Mouse (Mus musculus) megakaryocyte, embryonic 14.5 days (primary cell): ENCODE results near the gene Zbtb38. TPM values are rescaled to one million over a fixed set of nuclear protein-coding genes. Genes with fewer than 3 reads are reported as not detected.
"Not testable (repeated sequence)": the region's sequence is repeated elsewhere in the genome, so short reads cannot be mapped to it uniquely, and the experiment has no call there.

ENCODE experiments used
- H3K27me3 ChIP-seq: replicated peaks from 2 replicates; pipeline ENCODE3; 2012; ENCODE audit warnings: inconsistent platforms
- H3K36me3 ChIP-seq: replicated peaks from 2 replicates; pipeline ENCODE3; 2012; ENCODE audit warnings: low read length, inconsistent platforms, mixed read lengths
- H3K4me1 ChIP-seq: 2 replicates; pipeline ENCODE4 v1.6.1; 2012; ENCODE audit warnings: inconsistent platforms
- H3K4me3 ChIP-seq: replicated peaks from 2 replicates; pipeline ENCODE3; 2012; ENCODE audit warnings: moderate library complexity, mild to moderate bottlenecking, inconsistent platforms
- H3K9me3 ChIP-seq: 2 replicates; pipeline ENCODE4 v1.6.1; 2012; ENCODE audit warnings: inconsistent platforms
- FLI1 ChIP-seq: IDR thresholded peaks from 2 replicates; pipeline ENCODE4 v1.6.1; 2012; ENCODE audit warnings: low read length, inconsistent platforms, mixed read lengths
- GATA1 ChIP-seq: IDR thresholded peaks from 3 replicates; pipeline ENCODE4 v1.6.1; 2012; ENCODE audit warnings: mixed read lengths, low read length, inconsistent platforms, borderline replicate concordance
- polyA plus RNA-seq: library from polyadenylated mRNA; stranded (reverse); fragments of >175 nt; gene quantifications from 2 replicates; pipeline ENCODE4 v1.2.3, GENCODE M21; 2012; ENCODE audit warnings: low replicate concordance; ENCODE audit not compliant: insufficient read depth

The Zbtb38 gene
- polyA plus RNA-seq, 1 experiment: 1.5 TPM

GRCm38 (mm10) chr9:96649362-96649761 lies 103.3 kb downstream of the Zbtb38 start:
- H3K4me1 ChIP-seq: peaks cover 67% of the 10 kb centered on the region
- TF ChIP-seq FLI1: no peak
- no peak for TF ChIP-seq GATA1

GRCm38 (mm10) chr9:96646668-96647295 lies 105.8 kb downstream of the Zbtb38 start:
- H3K4me1 ChIP-seq: peaks cover 45% of the 10 kb centered on the region
- no peak overlapping the region for H3K4me3 ChIP-seq
- H3K9me3 ChIP-seq: peaks cover 12% of the 10 kb centered on the region
- no peaks in the 10 kb centered on the region for H3K36me3 ChIP-seq
- peaks cover 32% of the 10 kb centered on the region for H3K27me3 ChIP-seq
- TF ChIP-seq FLI1: no peak
- no peak for TF ChIP-seq GATA1

More at GRCm38 (mm10) chr9:96649362-96649761, 103.3 kb downstream of the Zbtb38 start:
- Histone ChIP-seq H3K9me3 (no peaks in the 10 kb centered on the region), H3K27me3 (peaks cover 28% of the 10 kb centered on the region), H3K36me3 (no peaks in the 10 kb centered on the region), H3K4me3 (no peak overlapping the region)

GRCm38 (mm10) chr9:96644840-96645239 lies 107.8 kb downstream of the Zbtb38 start:
- H3K9me3 ChIP-seq: peaks cover 12% of the 10 kb centered on the region
- H3K27me3 ChIP-seq: peaks cover 36% of the 10 kb centered on the region
- TF ChIP-seq GATA1: no peak
- TF ChIP-seq FLI1: no peak
- H3K4me3 ChIP-seq: no peak overlapping the region
- no peaks in the 10 kb centered on the region for H3K36me3 ChIP-seq
- H3K4me1 ChIP-seq: peaks cover 30% of the 10 kb centered on the region

GRCm38 (mm10) chr9:96644002-96644401 lies 108.6 kb downstream of the Zbtb38 start:
- H3K36me3 ChIP-seq, H3K4me3 ChIP-seq: not testable (repeated sequence)
- Histone ChIP-seq H3K27me3 (peaks cover 32% of the 10 kb centered on the region), H3K4me1 (peaks cover 23% of the 10 kb centered on the region), H3K9me3 (peaks cover 12% of the 10 kb centered on the region)

- TF ChIP-seq FLI1 (no peak), GATA1 (no peak)
These were observed 113.2 kb downstream of the Zbtb38 start for GRCm38 (mm10) chr9:96639451-96639850.

GRCm38 (mm10) chr9:96638508-96638907 lies 114.1 kb downstream of the Zbtb38 start:
- Histone ChIP-seq H3K4me1 (peaks cover 34% of the 10 kb centered on the region), H3K9me3 (peaks cover 12% of the 10 kb centered on the region), H3K27me3 (peaks cover 17% of the 10 kb centered on the region), H3K4me3 (no peak overlapping the region), H3K36me3 (no peaks in the 10 kb centered on the region)
- TF ChIP-seq GATA1 (no peak), FLI1 (no peak)

More at GRCm38 (mm10) chr9:96639451-96639850, 113.2 kb downstream of the Zbtb38 start:
- H3K4me3 ChIP-seq: no peak overlapping the region
- peaks cover 12% of the 10 kb centered on the region for H3K9me3 ChIP-seq
- no peaks in the 10 kb centered on the region for H3K36me3 ChIP-seq
- H3K27me3 ChIP-seq: peaks cover 17% of the 10 kb centered on the region
- peaks cover 28% of the 10 kb centered on the region for H3K4me1 ChIP-seq

DNA sequence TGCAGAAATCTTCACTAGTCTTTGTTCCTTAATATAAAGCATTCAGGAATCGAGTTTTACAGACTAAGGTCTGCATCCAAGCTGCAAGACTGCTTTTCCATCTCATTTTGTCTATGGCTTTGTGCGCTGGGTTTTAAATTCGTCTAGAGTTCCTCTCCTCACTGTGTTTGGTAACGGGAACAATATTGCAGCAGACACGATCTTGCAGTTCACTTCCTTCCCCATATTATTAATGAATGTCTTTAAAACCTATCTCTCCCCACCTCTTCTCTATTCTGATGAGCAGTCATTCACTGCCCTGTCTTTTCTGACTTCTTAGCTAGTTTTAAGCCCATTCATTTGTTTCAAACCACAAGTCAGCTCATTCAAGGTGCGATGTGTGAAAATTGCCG lies 115.5 kb downstream of the Zbtb38 start:
- H3K9me3 ChIP-seq: no peaks in the 10 kb centered on the region
- no peak overlapping the region for H3K4me3 ChIP-seq
- TF ChIP-seq FLI1: no peak
- TF ChIP-seq GATA1: no peak
- H3K36me3 ChIP-seq: no peaks in the 10 kb centered on the region
- peaks cover 47% of the 10 kb centered on the region for H3K4me1 ChIP-seq
- H3K27me3 ChIP-seq: peaks cover 15% of the 10 kb centered on the region

GRCm38 (mm10) chr9:96636423-96637156 lies 116.0 kb downstream of the Zbtb38 start:
- TF ChIP-seq FLI1 (no peak), GATA1 (no peak)
- no peaks in the 10 kb centered on the region for H3K9me3 ChIP-seq
- peaks cover 52% of the 10 kb centered on the region for H3K4me1 ChIP-seq
- peaks cover 15% of the 10 kb centered on the region for H3K27me3 ChIP-seq
- H3K36me3 ChIP-seq: no peaks in the 10 kb centered on the region
- peak overlapping the region; percentile 83 for H3K4me3 ChIP-seq

DNA sequence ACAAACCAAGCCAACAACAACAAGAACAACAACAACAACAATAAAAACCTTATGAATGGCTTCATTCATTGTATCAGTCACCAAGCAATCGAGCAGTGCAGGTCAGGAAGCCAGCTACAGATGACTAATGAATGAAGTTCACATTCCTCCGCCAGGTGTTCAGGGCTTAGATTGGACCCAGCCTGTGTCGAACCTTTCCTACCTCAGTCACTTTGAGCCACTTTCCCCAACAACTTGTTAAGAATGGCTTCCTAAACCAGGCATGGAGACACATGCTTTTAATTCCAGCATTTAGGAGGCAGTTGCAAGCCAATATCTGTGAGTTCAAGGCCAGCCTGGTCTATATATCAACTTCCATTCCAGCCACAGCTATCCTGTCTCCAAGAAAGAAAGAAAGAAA lies 116.7 kb downstream of the Zbtb38 start:
- no peak overlapping the region for H3K4me3 ChIP-seq
- H3K9me3 ChIP-seq: no peaks in the 10 kb centered on the region

DNA sequence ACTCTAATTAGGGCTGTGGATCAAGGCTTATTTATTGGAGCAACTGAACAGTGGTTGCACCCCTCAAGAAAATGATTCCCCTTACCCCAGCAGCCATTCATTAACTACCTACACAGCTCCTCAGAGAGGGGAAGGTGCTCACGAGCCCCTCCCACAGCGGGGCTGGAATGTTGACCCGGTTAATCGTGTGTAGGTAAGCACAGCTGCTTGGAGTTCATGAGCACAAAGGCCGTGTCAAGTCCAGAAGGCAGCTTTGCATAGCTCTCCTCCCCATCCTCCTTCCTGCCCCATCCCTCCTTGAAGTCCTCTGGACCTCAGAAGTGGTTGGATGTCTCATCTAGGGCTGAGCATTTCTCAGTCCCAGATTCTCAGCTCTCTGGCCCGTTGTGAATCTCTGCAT lies 117.5 kb downstream of the Zbtb38 start:
- Histone ChIP-seq H3K4me1 (peaks cover 56% of the 10 kb centered on the region), H3K36me3 (no peaks in the 10 kb centered on the region), H3K27me3 (peaks cover 13% of the 10 kb centered on the region), H3K4me3 (no peak overlapping the region), H3K9me3 (no peaks in the 10 kb centered on the region)
- no peak for TF ChIP-seq FLI1
- TF ChIP-seq GATA1: no peak

More for the DNA sequence above, 116.7 kb downstream of the Zbtb38 start:
- no peaks in the 10 kb centered on the region for H3K36me3 ChIP-seq
- no peak for TF ChIP-seq FLI1
- TF ChIP-seq GATA1: no peak
- peaks cover 52% of the 10 kb centered on the region for H3K4me1 ChIP-seq
- H3K27me3 ChIP-seq: peaks cover 14% of the 10 kb centered on the region
